Mouse (Mus musculus) stomach, embryonic 15.5 days (tissue): ENCODE results near the gene Fosl1. TPM values are rescaled to one million over a fixed set of nuclear protein-coding genes. Genes with fewer than 3 reads are reported as not detected.

Experiments used
- ATAC-seq: fragments of 200-750 bp; cut with Nextera tagmentation; 2 replicates; pipeline ENCODE4 v1.8.0; 2017; ENCODE audit warnings: low read depth, moderate number of reproducible peaks, moderate TSS enrichment; ENCODE audit not compliant: insufficient read depth, low FRiP score
- H3K27ac ChIP-seq: fragments of 300-500 bp; sonication (generic); 2 replicates; pipeline ENCODE4 v1.5.1; 2015; ENCODE audit warnings: mild to moderate bottlenecking, inconsistent platforms
- H3K27me3 ChIP-seq: fragments of 300-500 bp; sonication (generic); replicated peaks from 2 replicates; pipeline ENCODE4 v1.6.1; 2015; ENCODE audit warnings: inconsistent platforms
- H3K36me3 ChIP-seq: fragments of 300-500 bp; sonication (generic); 2 replicates; pipeline ENCODE4 v1.6.1; 2015; ENCODE audit warnings: inconsistent platforms
- H3K4me1 ChIP-seq: fragments of 300-500 bp; sonication (generic); 2 replicates; pipeline ENCODE4 v1.6.1; 2015; ENCODE audit warnings: inconsistent platforms
- H3K4me2 ChIP-seq: fragments of 300-500 bp; sonication (generic); 2 replicates; pipeline ENCODE4 v1.6.1; 2015; ENCODE audit warnings: mild to moderate bottlenecking, inconsistent platforms
- H3K4me3 ChIP-seq: fragments of 300-500 bp; sonication (generic); replicated peaks from 2 replicates; pipeline ENCODE4 v1.5.1; 2015; ENCODE audit warnings: inconsistent platforms
- H3K9ac ChIP-seq: fragments of 300-500 bp; sonication (generic); 2 replicates; pipeline ENCODE4 v1.6.1; 2015; ENCODE audit warnings: inconsistent platforms
- H3K9me3 ChIP-seq: fragments of 300-500 bp; sonication (generic); 2 replicates; pipeline ENCODE4 v1.6.1; 2016; ENCODE audit warnings: inconsistent platforms
- WGBS: fragments of 180-500 bp; shearing (Covaris S2); methylation state at CpG from one replicate; pipeline ENCODE4 v1.1.7; 2015; 5-methylcytosine and 5-hydroxymethylcytosine counted together
- polyA plus RNA-seq: library from polyadenylated mRNA; unstranded; fragments of >200 nt; fragmentation: Nextera tagmentation; extraction: Ambion mirVana; gene quantifications from 2 replicates; pipeline ENCODE4 v1.2.1, GENCODE M21; 2015

Gene Fosl1
- polyA plus RNA-seq, 1 experiment from 2014 or later = not detected

- WGBS = 87% methylated on average over 2 of the region's 2 CpGs
Measured at GRCm38 (mm10) chr19:5500330-5500875, 53.1 kb downstream of the Fosl1 start.

GRCm38 (mm10) chr19:5503687-5504086 lies 56.3 kb downstream of the Fosl1 start, which contains the start of gene 1700020D05Rik:
TSS of gene 1700020D05Rik (minus strand) at chr19:5503787.
- no peaks in the 10 kb centered on the region for H3K27me3 ChIP-seq
- H3K9ac ChIP-seq = no peak within 1 kb of the TSS
- no peaks in the 10 kb centered on the region for H3K36me3 ChIP-seq
- WGBS = 65% methylated on average over 17 of the region's 17 CpGs
- no peak within 1 kb of the TSS for H3K4me2 ChIP-seq
- no peak within 1 kb of the TSS for H3K4me3 ChIP-seq
- H3K9me3 ChIP-seq = no peaks in the 10 kb centered on the region
- H3K4me1 ChIP-seq = no peaks in the 10 kb centered on the region
- no peak within 1 kb of the TSS for H3K27ac ChIP-seq
- ATAC-seq = no peak

More at GRCm38 (mm10) chr19:5500330-5500875, 53.1 kb downstream of the Fosl1 start:
- Histone ChIP-seq H3K4me1 (no peaks in the 10 kb centered on the region), H3K27ac (no peak overlapping the region), H3K36me3 (peaks cover 11% of the 10 kb centered on the region; the same call in 1 of the 2 replicates), H3K4me2 (no peak overlapping the region), H3K9me3 (no peaks in the 10 kb centered on the region), H3K4me3 (no peak overlapping the region), H3K9ac (no peak overlapping the region), H3K27me3 (no peaks in the 10 kb centered on the region)
- no peak for ATAC-seq

Other genes with a start within 250 kb of the Fosl1 start
- gene Pacs1, start 174.4 kb upstream of the Fosl1 start, polyA plus RNA-seq = 18.0 and 20.6 TPM in 2 replicates
- 278 and 308 TPM in 2 replicates for gene Sf3b2, start 152.1 kb upstream of the Fosl1 start, polyA plus RNA-seq
- gene Gal3st3, start 149.2 kb upstream of the Fosl1 start, polyA plus RNA-seq = 2.2 and 2.9 TPM in 2 replicates
- not detected in 2 replicates for gene Catsper1, start 111.8 kb upstream of the Fosl1 start, polyA plus RNA-seq
- 7.9 and 13.9 TPM in 2 replicates for gene Cst6, start 98.0 kb upstream of the Fosl1 start, polyA plus RNA-seq
- gene Eif1ad, start 80.8 kb upstream of the Fosl1 start, polyA plus RNA-seq = 48.0 and 51.2 TPM in 2 replicates
- gene Banf1, start 80.4 kb upstream of the Fosl1 start, polyA plus RNA-seq = 433 and 441 TPM in 2 replicates
- 74.8 and 75.3 TPM in 2 replicates for gene Sart1, start 58.8 kb upstream of the Fosl1 start, polyA plus RNA-seq
- gene Tsga10ip, start 45.0 kb upstream of the Fosl1 start, polyA plus RNA-seq = 8.3 and 12.9 TPM in 2 replicates
- 210 and 222 TPM in 2 replicates for gene Drap1, start 22.6 kb upstream of the Fosl1 start, polyA plus RNA-seq
- gene AI837181, start 22.4 kb upstream of the Fosl1 start, polyA plus RNA-seq = 47.8 and 49.4 TPM in 2 replicates
- gene Ccdc85b, start 10.3 kb downstream of the Fosl1 start, polyA plus RNA-seq = 11.8 and 11.9 TPM in 2 replicates
- 99.4 and 99.7 TPM in 2 replicates for gene Fibp, start 13.1 kb downstream of the Fosl1 start, polyA plus RNA-seq
- gene Ctsw, start 21.0 kb downstream of the Fosl1 start, polyA plus RNA-seq = 1.3 and 2.3 TPM in 2 replicates
- gene Efemp2, start 26.4 kb downstream of the Fosl1 start, polyA plus RNA-seq = 145 and 152 TPM in 2 replicates
- 35.6 and 36.3 TPM in 2 replicates for gene Mus81, start 40.9 kb downstream of the Fosl1 start, polyA plus RNA-seq
- 2,358 and 2,394 TPM in 2 replicates for gene Cfl1, start 42.9 kb downstream of the Fosl1 start, polyA plus RNA-seq
- not detected in 2 replicates for gene 1700020D05Rik, start 56.2 kb downstream of the Fosl1 start, polyA plus RNA-seq
- 8.8 and 11.1 TPM in 2 replicates for gene Snx32, start 63.0 kb downstream of the Fosl1 start, polyA plus RNA-seq
- gene Ovol1, start 113.1 kb downstream of the Fosl1 start, polyA plus RNA-seq = 14.6 and 17.8 TPM in 2 replicates
- 7.1 and 8.3 TPM in 2 replicates for gene Ap5b1, start 120.5 kb downstream of the Fosl1 start, polyA plus RNA-seq
- gene Rnaseh2c, start 154.3 kb downstream of the Fosl1 start, polyA plus RNA-seq = 124 and 144 TPM in 2 replicates
- gene Kat5, start 162.7 kb downstream of the Fosl1 start, polyA plus RNA-seq = 42.2 and 49.1 TPM in 2 replicates
- 43.5 and 46.0 TPM in 2 replicates for gene Rela, start 189.9 kb downstream of the Fosl1 start, polyA plus RNA-seq
- 28.7 and 28.8 TPM in 2 replicates for gene Sipa1, start 216.2 kb downstream of the Fosl1 start, polyA plus RNA-seq
- gene Map3k11, start 241.2 kb downstream of the Fosl1 start, polyA plus RNA-seq = 27.7 and 32.3 TPM in 2 replicates
- gene Pcnx3, start 241.4 kb downstream of the Fosl1 start, polyA plus RNA-seq = 17.7 and 19.3 TPM in 2 replicates